Mouse (Mus musculus) brain, embryonic 14.5 days (tissue): Measurements from ENCODE around the gene Dcst2.

Source experiments
- CTCF ChIP-seq: fragments of 200-500 bp; IDR thresholded peaks from 2 replicates; pipeline ENCODE4 v1.5.1; 2012; ENCODE audit warnings: inconsistent platforms, mild to moderate bottlenecking, moderate library complexity, borderline replicate concordance; ENCODE audit not compliant: insufficient read depth, insufficient read length; ENCODE audit errors: extremely low read depth
- POLR2A ChIP-seq: fragments of 200-500 bp; IDR thresholded peaks from 2 replicates; pipeline ENCODE4 v1.6.1; 2012; ENCODE audit warnings: mild to moderate bottlenecking, inconsistent platforms, borderline replicate concordance; ENCODE audit not compliant: poor library complexity, insufficient read depth, insufficient read length, severe bottlenecking; ENCODE audit errors: extremely low read depth

DNA sequence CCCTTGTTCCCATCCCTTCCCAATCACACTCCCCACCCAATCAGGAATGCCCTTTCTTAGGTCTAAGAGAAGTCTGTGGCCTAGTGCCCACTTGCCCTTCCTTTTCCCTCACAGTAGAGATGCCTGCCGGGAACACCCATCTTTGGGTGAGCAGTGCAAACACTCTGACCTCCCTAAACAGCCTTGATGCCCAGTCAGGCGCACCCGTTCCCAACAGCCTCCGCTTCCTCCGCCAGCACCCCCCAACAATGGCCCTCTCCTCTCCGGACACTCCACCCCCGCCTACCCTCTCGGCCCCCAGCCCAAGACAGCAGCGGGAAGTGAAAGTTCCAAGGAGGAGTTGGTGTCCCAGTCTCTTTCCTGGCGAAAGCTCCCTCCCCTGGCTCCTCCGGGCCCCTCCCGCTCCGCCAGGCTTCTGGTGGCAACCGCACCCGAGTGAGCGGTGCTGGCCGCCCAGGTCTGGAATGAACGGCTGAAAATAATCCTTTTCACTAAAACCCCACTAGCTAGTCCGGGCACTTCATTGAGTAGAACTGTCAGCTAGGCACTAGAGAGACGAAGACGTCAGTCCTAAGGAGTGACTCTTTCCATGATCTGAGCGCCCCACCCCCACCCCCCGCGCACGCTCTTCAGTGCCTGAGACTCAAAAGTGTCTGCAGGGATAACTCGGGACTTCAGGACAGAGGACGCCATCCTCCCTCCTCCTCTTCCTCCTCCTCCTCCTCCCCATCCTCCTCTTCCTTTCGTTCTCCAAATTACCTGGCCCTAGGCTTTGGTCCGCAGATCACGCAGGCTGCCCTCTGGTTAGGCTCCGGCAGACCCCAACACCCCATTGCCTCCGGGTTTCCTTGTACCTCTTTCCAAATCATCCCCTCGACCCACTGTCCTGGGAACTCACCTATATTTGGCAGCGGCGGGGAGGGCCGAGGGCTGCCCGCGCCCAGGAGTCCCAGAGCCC lies 12.6 kb upstream of the Dcst2 start:
- TF ChIP-seq CTCF (no peak), POLR2A (no peak)
